Mouse (Mus musculus) spleen, adult 2 months (tissue): ENCODE data around the gene Hirip3.

Experiments used
- CTCF ChIP-seq: fragments of 200-500 bp; IDR thresholded peaks from 2 replicates; pipeline ENCODE4 v1.5.1; 2011; ENCODE audit warnings: mild to moderate bottlenecking, inconsistent platforms; ENCODE audit not compliant: insufficient read depth, insufficient read length, insufficient replicate concordance; ENCODE audit errors: extremely low read depth
- POLR2A ChIP-seq: fragments of 200-500 bp; IDR thresholded peaks from 2 replicates; pipeline ENCODE4 v1.6.1; 2011; ENCODE audit warnings: low read depth, low read length, inconsistent platforms

GRCm38 (mm10) chr7:126898102-126898990, 36.6 kb downstream of the Hirip3 start:
- peak; percentile 73; the same call in 1 of the 2 replicates for TF ChIP-seq POLR2A
- TF ChIP-seq CTCF = no peak
